Mouse (Mus musculus) kidney, embryonic 15.5 days (tissue): ENCODE measurements around the gene Sar1b. TPM values are rescaled to one million over a fixed set of nuclear protein-coding genes. Genes with fewer than 3 reads are reported as not detected.
"Not testable (repeated sequence)": the region's sequence is repeated elsewhere in the genome, so short reads cannot be mapped to it uniquely, and the experiment has no call there.

Experiments used
- ATAC-seq: fragments of 200-750 bp; cut with Nextera tagmentation; replicated peaks from 2 replicates; pipeline ENCODE4 v1.8.0; 2017; ENCODE audit warnings: moderate TSS enrichment; ENCODE audit not compliant: low FRiP score
- H3K27ac ChIP-seq: fragments of 300-500 bp; sonication (generic); 2 replicates; pipeline ENCODE4 v1.5.1; 2015; ENCODE audit warnings: mild to moderate bottlenecking, inconsistent platforms
- H3K27me3 ChIP-seq: fragments of 300-500 bp; sonication (generic); 2 replicates; pipeline ENCODE4 v1.6.1; 2015; ENCODE audit warnings: inconsistent platforms
- H3K36me3 ChIP-seq: fragments of 300-500 bp; sonication (generic); 2 replicates; pipeline ENCODE4 v1.6.1; 2015; ENCODE audit warnings: inconsistent platforms
- H3K4me1 ChIP-seq: fragments of 300-500 bp; sonication (generic); 2 replicates; pipeline ENCODE4 v1.6.1; 2015; ENCODE audit warnings: inconsistent platforms
- H3K4me2 ChIP-seq: fragments of 300-500 bp; sonication (generic); 2 replicates; pipeline ENCODE4 v1.6.1; 2015; ENCODE audit warnings: moderate library complexity, mild to moderate bottlenecking, inconsistent platforms
- H3K4me3 ChIP-seq: fragments of 300-500 bp; sonication (generic); replicated peaks from 2 replicates; pipeline ENCODE4 v1.5.1; 2015; ENCODE audit warnings: mild to moderate bottlenecking, inconsistent platforms
- H3K9ac ChIP-seq: fragments of 300-500 bp; sonication (generic); 2 replicates; pipeline ENCODE4 v1.6.1; 2015; ENCODE audit warnings: mild to moderate bottlenecking, inconsistent platforms
- H3K9me3 ChIP-seq: fragments of 300-500 bp; sonication (generic); replicated peaks from 2 replicates; pipeline ENCODE4 v1.6.1; 2016; ENCODE audit warnings: inconsistent platforms
- WGBS: fragments of 180-500 bp; shearing (Covaris S2); methylation state at CpG from one replicate; pipeline ENCODE4 v1.1.7; 2015; ENCODE audit warnings: mixed read lengths; 5-methylcytosine and 5-hydroxymethylcytosine counted together
- polyA plus RNA-seq: library from polyadenylated mRNA; unstranded; fragments of >200 nt; fragmentation: Nextera tagmentation; extraction: Ambion mirVana; gene quantifications from 2 replicates; pipeline ENCODE4 v1.2.1, GENCODE M21; 2015

The Sar1b gene
- polyA plus RNA-seq, 1 experiment from 2014 or later = 114 TPM

GRCm38 (mm10) chr11:51757625-51758024 is 5.9 kb upstream of the Sar1b start:
- no peak overlapping the region for H3K27ac ChIP-seq
- no peak overlapping the region for H3K9ac ChIP-seq
- 91% methylated on average over 5 of the region's 5 CpGs for WGBS
- H3K4me1 ChIP-seq = peaks cover 24% of the 10 kb centered on the region
- H3K9me3 ChIP-seq = no peaks in the 10 kb centered on the region
- peaks cover 9% of the 10 kb centered on the region for H3K27me3 ChIP-seq
- no peak overlapping the region for H3K4me3 ChIP-seq
- H3K36me3 ChIP-seq = no peaks in the 10 kb centered on the region
- no peak for ATAC-seq
- no peak overlapping the region for H3K4me2 ChIP-seq

- ATAC-seq, H3K27ac ChIP-seq, H3K9me3 ChIP-seq, H3K27me3 ChIP-seq, H3K4me3 ChIP-seq, H3K9ac ChIP-seq, H3K4me2 ChIP-seq, H3K36me3 ChIP-seq: not testable (repeated sequence)
- WGBS = 90% methylated on average over 5 of the region's 5 CpGs
- H3K4me1 ChIP-seq = peaks cover 28% of the 10 kb centered on the region
These were observed 5.3 kb upstream of the Sar1b start for GRCm38 (mm10) chr11:51758207-51758606.

- ATAC-seq = no peak
- peaks cover 9% of the 10 kb centered on the region for H3K27me3 ChIP-seq
- WGBS = 85% methylated on average over 2 of the region's 2 CpGs
- H3K36me3 ChIP-seq = no peaks in the 10 kb centered on the region
- H3K27ac ChIP-seq = no peak overlapping the region
- H3K4me3 ChIP-seq = no peak overlapping the region
- no peak overlapping the region for H3K4me2 ChIP-seq
- H3K9me3 ChIP-seq = no peaks in the 10 kb centered on the region
- H3K9ac ChIP-seq = no peak overlapping the region
- H3K4me1 ChIP-seq = peaks cover 23% of the 10 kb centered on the region
These were observed 4.2 kb upstream of the Sar1b start for GRCm38 (mm10) chr11:51759251-51759650.

- Histone ChIP-seq H3K9me3 (no peaks in the 10 kb centered on the region), H3K27ac (no peak overlapping the region), H3K4me1 (peaks cover 23% of the 10 kb centered on the region), H3K9ac (no peak overlapping the region), H3K4me2 (no peak overlapping the region), H3K36me3 (no peaks in the 10 kb centered on the region), H3K4me3 (no peak overlapping the region), H3K27me3 (peaks cover 9% of the 10 kb centered on the region)
- no peak for ATAC-seq
- 88% methylated on average over 6 of the region's 6 CpGs for WGBS
These were observed 3.4 kb upstream of the Sar1b start for GRCm38 (mm10) chr11:51759941-51760657.

GRCm38 (mm10) chr11:51761241-51761640 is 2.2 kb upstream of the Sar1b start:
- H3K27me3 ChIP-seq = peaks cover 9% of the 10 kb centered on the region
- no peak overlapping the region for H3K4me2 ChIP-seq
- H3K4me1 ChIP-seq = peaks cover 26% of the 10 kb centered on the region
- H3K4me3 ChIP-seq = no peak overlapping the region
- WGBS = 78% methylated on average over 5 of the region's 5 CpGs
- H3K36me3 ChIP-seq = no peaks in the 10 kb centered on the region
- no peaks in the 10 kb centered on the region for H3K9me3 ChIP-seq
- no peak overlapping the region for H3K9ac ChIP-seq
- no peak for ATAC-seq
- no peak overlapping the region for H3K27ac ChIP-seq

- H3K4me3 ChIP-seq = peak overlapping the region; percentile 98
- no peak for ATAC-seq
- peak overlapping the region; percentile 83 for H3K4me2 ChIP-seq
- no peaks in the 10 kb centered on the region for H3K9me3 ChIP-seq
- peaks cover 9% of the 10 kb centered on the region for H3K27me3 ChIP-seq
- peak overlapping the region; percentile 49; the same call in 1 of the 2 replicates for H3K27ac ChIP-seq
- peaks cover 20% of the 10 kb centered on the region for H3K4me1 ChIP-seq
- 4% methylated on average over 13 of the region's 13 CpGs for WGBS
- no peaks in the 10 kb centered on the region for H3K36me3 ChIP-seq
- H3K9ac ChIP-seq = peak overlapping the region; percentile 94
These were observed 468 bp downstream of the Sar1b start for GRCm38 (mm10) chr11:51763955-51764354.

- no peaks in the 10 kb centered on the region for H3K36me3 ChIP-seq
- WGBS = 88% methylated on average over 4 of the region's 4 CpGs
- H3K27me3 ChIP-seq = peaks cover 7% of the 10 kb centered on the region
- ATAC-seq = no peak
- H3K27ac ChIP-seq = no peak overlapping the region
- H3K9me3 ChIP-seq = no peaks in the 10 kb centered on the region
- peak overlapping the region; percentile 83 for H3K4me2 ChIP-seq
- H3K4me1 ChIP-seq = peaks cover 20% of the 10 kb centered on the region
- peak overlapping the region; percentile 98 for H3K4me3 ChIP-seq
- H3K9ac ChIP-seq = no peak overlapping the region
These were observed 1.3 kb downstream of the Sar1b start for GRCm38 (mm10) chr11:51764816-51765215.

GRCm38 (mm10) chr11:51767579-51768220 is 4.2 kb downstream of the Sar1b start:
- H3K4me3 ChIP-seq = no peak overlapping the region
- no peaks in the 10 kb centered on the region for H3K9me3 ChIP-seq
- peaks cover 20% of the 10 kb centered on the region for H3K4me1 ChIP-seq
- no peaks in the 10 kb centered on the region for H3K27me3 ChIP-seq
- H3K4me2 ChIP-seq = no peak overlapping the region
- WGBS = 50% methylated on average over 8 of the region's 8 CpGs
- H3K9ac ChIP-seq = no peak overlapping the region
- no peak for ATAC-seq
- H3K36me3 ChIP-seq = no peaks in the 10 kb centered on the region; the same call in none of the 2 replicates
- no peak overlapping the region for H3K27ac ChIP-seq

GRCm38 (mm10) chr11:51768296-51768695 is 4.8 kb downstream of the Sar1b start:
- no peak for ATAC-seq
- peaks cover 16% of the 10 kb centered on the region for H3K4me1 ChIP-seq
- H3K9ac ChIP-seq = no peak overlapping the region
- H3K9me3 ChIP-seq = no peaks in the 10 kb centered on the region
- H3K27ac ChIP-seq = no peak overlapping the region
- no peak overlapping the region for H3K4me3 ChIP-seq
- 45% methylated on average over 5 of the region's 5 CpGs for WGBS
- no peaks in the 10 kb centered on the region; the same call in none of the 2 replicates for H3K36me3 ChIP-seq
- H3K4me2 ChIP-seq = no peak overlapping the region
- H3K27me3 ChIP-seq = no peaks in the 10 kb centered on the region

GRCm38 (mm10) chr11:51775507-51775906 is 12.0 kb downstream of the Sar1b start:
- Histone ChIP-seq H3K9ac (no peak overlapping the region), H3K9me3 (no peaks in the 10 kb centered on the region), H3K4me3 (no peak overlapping the region), H3K4me1 (no peaks in the 10 kb centered on the region), H3K27me3 (no peaks in the 10 kb centered on the region), H3K4me2 (no peak overlapping the region), H3K36me3 (peaks cover 15% of the 10 kb centered on the region), H3K27ac (no peak overlapping the region)
- no peak for ATAC-seq
- 86% methylated on average over 3 of the region's 3 CpGs for WGBS

GRCm38 (mm10) chr11:51777478-51777877 is 14.0 kb downstream of the Sar1b start:
- ATAC-seq = no peak
- H3K4me2 ChIP-seq = no peak overlapping the region
- no peaks in the 10 kb centered on the region for H3K9me3 ChIP-seq
- H3K27me3 ChIP-seq = no peaks in the 10 kb centered on the region
- 91% methylated on average over 5 of the region's 5 CpGs for WGBS
- H3K36me3 ChIP-seq = peaks cover 35% of the 10 kb centered on the region
- H3K4me1 ChIP-seq = no peaks in the 10 kb centered on the region
- no peak overlapping the region for H3K9ac ChIP-seq
- H3K4me3 ChIP-seq = no peak overlapping the region
- H3K27ac ChIP-seq = no peak overlapping the region

- 90% methylated on average over 9 of the region's 9 CpGs for WGBS
- H3K27me3 ChIP-seq = no peaks in the 10 kb centered on the region
- H3K4me2 ChIP-seq = no peak overlapping the region
- H3K9ac ChIP-seq = no peak overlapping the region
- H3K27ac ChIP-seq = no peak overlapping the region
- no peak for ATAC-seq
- peaks cover 57% of the 10 kb centered on the region for H3K36me3 ChIP-seq
- H3K4me3 ChIP-seq = no peak overlapping the region
- H3K4me1 ChIP-seq = no peaks in the 10 kb centered on the region
- H3K9me3 ChIP-seq = no peaks in the 10 kb centered on the region
These were observed 17.3 kb downstream of the Sar1b start for GRCm38 (mm10) chr11:51780773-51781267.
